Comparison of ENCODE assay signal across 12 mouse cellular contexts in the genomic region with DNA sequence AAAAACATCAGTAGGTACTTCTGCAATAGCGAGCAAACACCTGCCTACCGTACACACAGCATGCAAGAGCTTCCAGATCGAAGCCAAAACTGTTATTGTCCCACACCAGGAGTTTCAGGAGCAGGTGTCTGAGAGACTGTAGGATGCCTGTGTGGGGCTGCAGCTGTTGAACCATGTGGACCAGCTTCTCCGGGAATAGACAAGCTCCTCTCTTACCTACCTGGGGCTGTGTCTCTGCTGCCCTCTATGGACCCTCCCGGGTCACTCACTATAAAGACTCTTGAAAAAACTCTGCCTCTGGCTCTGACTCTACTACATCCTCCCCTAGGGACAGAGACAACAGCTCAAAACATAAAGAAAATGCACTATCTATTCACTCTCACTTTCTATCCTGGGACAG.
DNase-seq lines count a peak whose midpoint lies in the region; ATAC-seq and TF ChIP-seq lines count a peak whose summit lies in the region.
"Had no signal": no experiment of that assay in that cellular context is flagged by ENCODE, and none has a peak within 500 bp of the region (broad histone marks: within the 10 kb centered on the region; RNA-seq: fewer than 3 reads in every experiment).

No protein-coding gene starts in this region.

- no peak overlapping the region for H3K27ac ChIP-seq in heart, embryonic 12.5 days (ENCODE audit: poor library complexity, severe bottlenecking)
- H3K27ac ChIP-seq in heart, embryonic 10.5 days, result no peak overlapping the region
- no peak overlapping the region for H3K27ac ChIP-seq in forebrain, embryonic 16.5 days (ENCODE audit: low read length)
- no peak overlapping the region for H3K27ac ChIP-seq in stomach, postnatal 0 days (replicated peaks)
- H3K27ac ChIP-seq: liver, embryonic 15.5 days; midbrain, embryonic 12.5 days had no signal

- 0 out of 2 replicates have a peak, but pooled peaks have one; percentile 11 for ATAC-seq in heart, embryonic 12.5 days (ENCODE audit: insufficient number of reproducible peaks, low FRiP score)
- peak; percentile 62 for ATAC-seq in forebrain, embryonic 16.5 days
- ATAC-seq in stomach, postnatal 0 days (ENCODE audit: low FRiP score, low TSS enrichment), result no peak
- ATAC-seq: CD4-positive, CD25-positive, alpha-beta regulatory T cell, adult 4 months had no signal

- 45% methylated on average over 5 of the region's 5 CpGs for WGBS in heart, embryonic 12.5 days
- WGBS in heart, embryonic 10.5 days, result 51% methylated on average over 5 of the region's 5 CpGs
- 36% methylated on average over 5 of the region's 5 CpGs for WGBS in forebrain, embryonic 16.5 days
- WGBS in stomach, postnatal 0 days, result 49% methylated on average over 5 of the region's 5 CpGs

- TF ChIP-seq EP300 in stomach, postnatal 0 days (optimal IDR thresholded peaks at IDR 0.05), result no peak

- no peaks in the 10 kb centered on the region for H3K4me1 ChIP-seq in heart, embryonic 12.5 days (replicated peaks)
- H3K4me1 ChIP-seq in heart, embryonic 10.5 days, result no peaks in the 10 kb centered on the region
- peaks cover 24% of the 10 kb centered on the region for H3K4me1 ChIP-seq in forebrain, embryonic 16.5 days (replicated peaks; ENCODE audit: control insufficient read depth, insufficient read depth, low read length)
- H3K4me1 ChIP-seq in stomach, postnatal 0 days (replicated peaks; ENCODE audit: control insufficient read depth, insufficient read depth), result no peaks in the 10 kb centered on the region
- H3K4me1 ChIP-seq: liver, embryonic 15.5 days had no signal

- H3K4me2 ChIP-seq in heart, embryonic 12.5 days, result no peak overlapping the region
- H3K4me2 ChIP-seq in forebrain, embryonic 16.5 days (ENCODE audit: low read length), result no peak overlapping the region
- no peak overlapping the region for H3K4me2 ChIP-seq in stomach, postnatal 0 days (replicated peaks; ENCODE audit: low read depth)
- H3K4me2 ChIP-seq: liver, embryonic 15.5 days; midbrain, embryonic 12.5 days had no signal

- H3K9ac ChIP-seq in heart, embryonic 12.5 days, result no peak overlapping the region
- no peak overlapping the region for H3K9ac ChIP-seq in forebrain, embryonic 16.5 days (replicated peaks; ENCODE audit: low read depth, low read length)
- H3K9ac ChIP-seq in stomach, postnatal 0 days (ENCODE audit: low read length), result no peak overlapping the region
- H3K9ac ChIP-seq: liver, embryonic 15.5 days; midbrain, embryonic 12.5 days had no signal

- intact Hi-C loops in heart, postnatal 10 days (cut with DNase I), result no loop called here

- DNase-seq in heart, embryonic 10.5 days (ENCODE audit: low spot score), result no peak
- peak; percentile 18 for DNase-seq in right cerebral cortex, postnatal 14 days
- DNase-seq in right cerebral cortex, postnatal 25 days, result no peak
- no peak for DNase-seq in stomach, postnatal 0 days (ENCODE audit: low spot score)
- DNase-seq in heart, postnatal 10 days, result no peak
- no peak for DNase-seq in thymus, adult 18-20 months
- DNase-seq: cerebellum, postnatal 36 days had no signal

- TF ChIP-seq CTCF in stomach, postnatal 0 days (IDR thresholded peaks at IDR 0.05; ENCODE audit: low read depth), result peak; percentile 27

- no peaks in the 10 kb centered on the region for H3K36me3 ChIP-seq in heart, embryonic 12.5 days
- H3K36me3 ChIP-seq in heart, embryonic 10.5 days, result no peaks in the 10 kb centered on the region
- H3K36me3 ChIP-seq in forebrain, embryonic 16.5 days (ENCODE audit: control insufficient read depth, insufficient read depth), result no peaks in the 10 kb centered on the region
- no peaks in the 10 kb centered on the region for H3K36me3 ChIP-seq in stomach, postnatal 0 days (ENCODE audit: control insufficient read depth, insufficient read depth, low read length)
- H3K36me3 ChIP-seq: liver, embryonic 15.5 days; midbrain, embryonic 12.5 days had no signal

- no peaks in the 10 kb centered on the region for H3K27me3 ChIP-seq in heart, embryonic 12.5 days (replicated peaks)
- no peaks in the 10 kb centered on the region; the same call in 1 of the 2 replicates for H3K27me3 ChIP-seq in heart, embryonic 10.5 days (ENCODE audit: insufficient read depth, poor library complexity, severe bottlenecking)
- H3K27me3 ChIP-seq in forebrain, embryonic 16.5 days (replicated peaks; ENCODE audit: control insufficient read depth, insufficient read depth, low read length), result no peaks in the 10 kb centered on the region
- no peaks in the 10 kb centered on the region for H3K27me3 ChIP-seq in stomach, postnatal 0 days (ENCODE audit: control insufficient read depth, insufficient read depth, low read length)
- H3K27me3 ChIP-seq: liver, embryonic 15.5 days had no signal

- no peak overlapping the region for H3K4me3 ChIP-seq in heart, embryonic 12.5 days
- H3K4me3 ChIP-seq in heart, embryonic 10.5 days, result no peak overlapping the region
- H3K4me3 ChIP-seq in forebrain, embryonic 16.5 days (replicated peaks; ENCODE audit: low read length), result no peak overlapping the region
- H3K4me3 ChIP-seq in stomach, postnatal 0 days (ENCODE audit: low read depth, low read length), result no peak overlapping the region
- H3K4me3 ChIP-seq: liver, embryonic 15.5 days; midbrain, embryonic 12.5 days had no signal

- H3K9me3 ChIP-seq in heart, embryonic 12.5 days (replicated peaks), result no peaks in the 10 kb centered on the region
- no peaks in the 10 kb centered on the region for H3K9me3 ChIP-seq in heart, embryonic 10.5 days
- H3K9me3 ChIP-seq in forebrain, embryonic 16.5 days (ENCODE audit: control insufficient read depth, low read length), result no peaks in the 10 kb centered on the region
- no peaks in the 10 kb centered on the region for H3K9me3 ChIP-seq in stomach, postnatal 0 days (ENCODE audit: control insufficient read depth, low read length)
- H3K9me3 ChIP-seq: liver, embryonic 15.5 days; midbrain, embryonic 12.5 days had no signal
